Mouse (Mus musculus): Measurements from ENCODE around the gene Tmem208. TPM values are rescaled to one million over a fixed set of nuclear protein-coding genes. Genes with fewer than 3 reads are reported as not detected.
A peak's percentile ranks its signal among the peaks of the same experiment; 100 is the strongest.

Gene Tmem208
- 116 and 141 TPM in 2 replicates for polyA plus RNA-seq (2015; fragmentation: Nextera tagmentation; extraction: Ambion mirVana)

DNA sequence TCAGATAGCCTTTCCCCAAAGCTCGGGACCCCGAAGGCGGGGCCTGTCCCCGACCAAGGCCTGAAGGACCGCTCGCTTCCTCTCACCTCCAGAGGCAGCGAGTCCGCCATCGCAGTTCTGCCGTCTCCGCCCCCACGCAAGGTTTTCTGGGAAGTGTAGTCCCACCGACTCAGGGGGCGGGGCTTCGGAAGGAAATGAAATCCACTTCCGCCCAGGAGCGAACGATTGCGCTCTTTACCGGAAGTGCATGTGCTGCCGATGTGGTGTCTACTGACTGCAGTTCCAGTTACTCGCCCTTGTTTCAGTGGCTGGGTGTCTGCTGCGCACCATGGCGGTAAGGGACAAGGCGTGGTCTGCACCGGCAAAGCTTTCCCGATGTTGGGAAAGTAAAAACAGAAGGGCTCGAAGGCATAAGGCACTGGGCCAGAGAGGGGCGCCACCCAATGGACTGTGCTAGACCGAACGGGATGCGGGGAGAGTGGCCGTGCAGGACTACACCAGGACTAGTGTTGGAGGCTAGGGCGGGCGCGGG lies at the start of gene Tmem208, which contains the start of gene Lrrc29:
Gene Tmem208, plus strand, starts transcription at position 214 of the 532 bp plus-strand sequence.
Gene Lrrc29, minus strand, starts transcription at position 138 of the 532 bp plus-strand sequence.
- WGBS: under 1% methylated on average over 36 of the region's 36 CpGs
- DNase-seq (ENCODE audit: low spot score): peak; percentile 99
- TF ChIP-seq CTCF (IDR thresholded peaks at IDR 0.05) (peak; percentile 81), EP300 (IDR thresholded peaks at IDR 0.05) (no peak)

DNA sequence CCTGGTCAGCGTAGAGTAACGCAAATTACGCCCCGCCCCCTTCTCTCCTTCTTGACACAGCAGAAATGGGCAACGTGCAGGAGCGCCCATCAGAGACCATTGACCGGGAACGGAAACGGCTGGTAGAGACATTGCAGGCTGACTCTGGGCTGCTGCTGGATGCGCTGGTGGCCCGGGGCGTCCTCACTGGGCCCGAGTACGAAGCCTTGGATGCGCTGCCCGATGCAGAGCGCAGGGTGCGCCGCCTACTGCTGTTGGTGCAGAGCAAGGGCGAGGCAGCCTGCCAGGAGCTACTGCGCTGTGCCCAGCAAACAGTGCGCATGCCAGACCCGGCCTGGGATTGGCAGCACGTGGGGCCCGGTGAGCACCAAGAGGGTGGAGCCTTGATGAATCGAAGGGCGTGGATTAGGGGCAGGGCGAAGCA lies 47.2 kb upstream of the Tmem208 start:
- peak; percentile 87 for DNase-seq (ENCODE audit: low spot score)
- peak overlapping the region; percentile 44 for H3K4me2 ChIP-seq (replicated peaks; ENCODE audit: low read depth, low read length)
- H3K9ac ChIP-seq (replicated peaks; ENCODE audit: low read depth): no peak overlapping the region
- no peak overlapping the region; the same call in 1 of the 2 replicates for H3K4me3 ChIP-seq (ENCODE audit: low read depth, low read length)
- no peaks in the 10 kb centered on the region for H3K36me3 ChIP-seq (ENCODE audit: insufficient read depth, low read length)
- peaks cover 18% of the 10 kb centered on the region for H3K27me3 ChIP-seq (replicated peaks; ENCODE audit: insufficient read depth, low read length)
- no peak overlapping the region for H3K27ac ChIP-seq (ENCODE audit: low read length)
- no peaks in the 10 kb centered on the region for H3K9me3 ChIP-seq (ENCODE audit: low read length)
- WGBS: 5% methylated on average over 28 of the region's 28 CpGs
- no peak for TF ChIP-seq EP300 (IDR thresholded peaks at IDR 0.05)
- peak; percentile 64 for TF ChIP-seq CTCF (IDR thresholded peaks at IDR 0.05)
- H3K4me1 ChIP-seq (ENCODE audit: insufficient read depth, low read depth, low read length): no peaks in the 10 kb centered on the region; the same call in none of the 2 replicates
- ATAC-seq: peak; percentile 77

More for the DNA sequence above, at the start of gene Tmem208, which contains the start of gene Lrrc29:
- Histone ChIP-seq H3K4me2 (replicated peaks; ENCODE audit: low read depth, low read length) (peak within 1 kb of the TSS; percentile 79), H3K4me1 (ENCODE audit: insufficient read depth, low read depth, low read length) (peaks cover 8% of the 10 kb centered on the region; the same call in 1 of the 2 replicates), H3K27ac (ENCODE audit: low read length) (peak within 1 kb of the TSS; percentile 80), H3K4me3 (ENCODE audit: low read depth, low read length) (peak within 1 kb of the TSS; percentile 82), H3K9ac (replicated peaks; ENCODE audit: low read depth) (peak within 1 kb of the TSS; percentile 84), H3K27me3 (replicated peaks; ENCODE audit: insufficient read depth, low read length) (no peaks in the 10 kb centered on the region), H3K36me3 (ENCODE audit: insufficient read depth, low read length) (peaks cover 27% of the 10 kb centered on the region), H3K9me3 (ENCODE audit: low read length) (no peaks in the 10 kb centered on the region)
- peak; percentile 92 for ATAC-seq

DNA sequence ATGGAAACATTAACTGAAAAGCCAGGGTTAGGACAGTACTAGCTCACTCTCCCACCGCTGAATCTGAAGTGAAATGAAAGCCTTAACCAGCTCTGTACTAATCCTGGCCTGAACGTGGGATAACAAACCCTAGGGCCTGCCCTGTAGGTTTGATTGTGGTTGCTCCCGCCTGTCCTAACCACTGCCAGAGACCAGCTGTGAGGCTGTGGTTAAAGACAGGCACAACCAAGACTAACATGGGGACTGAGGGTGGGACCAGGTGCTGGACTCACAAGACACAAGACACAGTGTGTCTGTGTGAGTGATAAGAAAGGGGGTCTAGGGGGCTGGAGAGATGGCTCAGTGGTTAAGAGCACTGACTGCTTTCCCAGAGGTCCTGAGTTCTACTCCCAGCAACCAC lies 45.6 kb upstream of the Tmem208 start:
- ATAC-seq: no peak
- H3K4me3 ChIP-seq (ENCODE audit: low read depth, low read length): no peak overlapping the region
- no peaks in the 10 kb centered on the region for H3K36me3 ChIP-seq (ENCODE audit: insufficient read depth, low read length)
- DNase-seq (ENCODE audit: low spot score): no peak
- no peaks in the 10 kb centered on the region for H3K9me3 ChIP-seq (ENCODE audit: low read length)
- H3K27me3 ChIP-seq (replicated peaks; ENCODE audit: insufficient read depth, low read length): peaks cover 11% of the 10 kb centered on the region; the same call in 1 of the 2 replicates
- H3K4me2 ChIP-seq (replicated peaks; ENCODE audit: low read depth, low read length): no peak overlapping the region
- no peaks in the 10 kb centered on the region; the same call in none of the 2 replicates for H3K4me1 ChIP-seq (ENCODE audit: insufficient read depth, low read depth, low read length)
- WGBS: 79% methylated on average over 3 of the region's 3 CpGs
- TF ChIP-seq EP300 (IDR thresholded peaks at IDR 0.05) (no peak), CTCF (IDR thresholded peaks at IDR 0.05) (no peak)
- no peak overlapping the region for H3K27ac ChIP-seq (ENCODE audit: low read length)
- H3K9ac ChIP-seq (replicated peaks; ENCODE audit: low read depth): no peak overlapping the region

DNA sequence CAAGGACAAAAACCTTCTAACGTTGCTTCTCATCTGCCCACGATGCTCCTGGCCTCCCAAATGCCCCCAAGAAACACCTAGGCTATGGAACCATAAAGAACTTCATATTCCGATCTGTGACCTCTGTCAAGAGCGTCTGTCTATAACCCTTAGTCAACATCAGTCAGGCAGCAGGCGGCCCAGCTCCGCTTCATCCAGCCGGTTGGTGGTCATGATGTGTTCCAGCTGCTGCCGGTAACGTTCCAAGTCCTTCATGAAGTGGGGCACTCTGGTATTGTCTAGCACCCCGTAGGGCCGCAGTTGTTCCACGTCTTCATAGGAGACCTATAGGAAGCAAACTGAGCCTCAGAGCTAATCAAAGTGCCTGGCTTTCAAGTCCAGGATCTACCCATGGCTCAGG lies 44.3 kb upstream of the Tmem208 start:
- no peak overlapping the region for H3K27ac ChIP-seq (ENCODE audit: low read length)
- TF ChIP-seq EP300 (IDR thresholded peaks at IDR 0.05) (no peak), CTCF (IDR thresholded peaks at IDR 0.05) (no peak)
- H3K9ac ChIP-seq (replicated peaks; ENCODE audit: low read depth): no peak overlapping the region
- WGBS: 61% methylated on average over 12 of the region's 12 CpGs
- no peak overlapping the region for H3K4me2 ChIP-seq (replicated peaks; ENCODE audit: low read depth, low read length)
- peak; percentile 46; the same call in 1 of the 2 replicates for ATAC-seq
- H3K4me1 ChIP-seq (ENCODE audit: insufficient read depth, low read depth, low read length): no peaks in the 10 kb centered on the region; the same call in none of the 2 replicates
- no peaks in the 10 kb centered on the region for H3K36me3 ChIP-seq (ENCODE audit: insufficient read depth, low read length)
- DNase-seq (ENCODE audit: low spot score): peak; percentile 56
- H3K9me3 ChIP-seq (ENCODE audit: low read length): no peaks in the 10 kb centered on the region
- H3K27me3 ChIP-seq (replicated peaks; ENCODE audit: insufficient read depth, low read length): peaks cover 11% of the 10 kb centered on the region; the same call in 1 of the 2 replicates
- H3K4me3 ChIP-seq (ENCODE audit: low read depth, low read length): no peak overlapping the region

DNA sequence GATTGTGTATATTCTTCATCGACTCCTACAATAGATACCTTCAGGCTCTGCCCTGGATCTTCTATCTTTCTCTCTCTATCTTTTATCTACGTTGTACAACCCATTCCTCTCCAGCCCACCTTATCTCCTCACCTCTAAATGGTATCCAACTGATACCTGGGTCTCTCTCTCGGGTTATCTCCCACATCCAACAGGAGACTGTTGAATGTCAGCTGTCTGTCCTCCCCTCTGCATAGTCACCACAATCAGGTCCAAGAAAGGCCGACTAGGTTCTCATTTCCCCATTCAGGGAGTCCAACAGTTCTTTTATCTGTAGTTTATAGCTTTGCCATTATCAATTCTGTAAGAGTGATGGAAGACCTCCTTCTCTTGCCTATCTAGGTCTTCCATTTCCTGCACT lies 43.9 kb upstream of the Tmem208 start:
- Histone ChIP-seq H3K4me1 (ENCODE audit: insufficient read depth, low read depth, low read length) (no peaks in the 10 kb centered on the region; the same call in 1 of the 2 replicates), H3K9me3 (ENCODE audit: low read length) (no peaks in the 10 kb centered on the region), H3K27me3 (replicated peaks; ENCODE audit: insufficient read depth, low read length) (peaks cover 11% of the 10 kb centered on the region; the same call in 1 of the 2 replicates), H3K36me3 (ENCODE audit: insufficient read depth, low read length) (no peaks in the 10 kb centered on the region), H3K9ac (replicated peaks; ENCODE audit: low read depth) (no peak overlapping the region), H3K4me3 (ENCODE audit: low read depth, low read length) (no peak overlapping the region), H3K4me2 (replicated peaks; ENCODE audit: low read depth, low read length) (no peak overlapping the region), H3K27ac (ENCODE audit: low read length) (no peak overlapping the region)
- WGBS: 84% methylated on average over 4 of the region's 4 CpGs
- DNase-seq (ENCODE audit: low spot score) (no peak), ATAC-seq (no peak)
- no peak for TF ChIP-seq CTCF (IDR thresholded peaks at IDR 0.05)
- no peak for TF ChIP-seq EP300 (IDR thresholded peaks at IDR 0.05)

DNA sequence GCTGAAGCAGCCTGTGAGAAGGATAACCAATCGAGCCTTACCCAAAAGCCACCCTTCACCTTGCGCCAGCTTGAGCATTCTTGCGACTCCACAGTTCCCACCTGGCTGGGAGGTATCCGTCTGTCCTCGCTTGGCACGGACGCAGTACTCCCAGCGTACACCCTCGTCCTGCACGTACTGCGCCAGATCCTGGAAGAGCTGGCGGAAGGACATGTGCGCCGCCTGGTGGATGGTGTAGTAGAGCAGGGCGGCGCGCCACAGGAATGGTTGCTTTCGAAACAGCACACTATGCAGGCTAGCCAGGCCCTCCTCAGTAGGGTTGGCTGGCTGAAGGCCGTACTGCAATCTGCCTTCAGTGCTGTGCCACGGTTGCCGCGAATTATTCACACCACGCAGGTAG lies 43.1 kb upstream of the Tmem208 start:
- 36% methylated on average over 23 of the region's 23 CpGs for WGBS
- Histone ChIP-seq H3K9me3 (ENCODE audit: low read length) (no peaks in the 10 kb centered on the region), H3K27me3 (replicated peaks; ENCODE audit: insufficient read depth, low read length) (peaks cover 10% of the 10 kb centered on the region; the same call in 1 of the 2 replicates), H3K27ac (ENCODE audit: low read length) (no peak overlapping the region), H3K4me1 (ENCODE audit: insufficient read depth, low read depth, low read length) (no peaks in the 10 kb centered on the region; the same call in 1 of the 2 replicates), H3K9ac (replicated peaks; ENCODE audit: low read depth) (no peak overlapping the region), H3K4me3 (ENCODE audit: low read depth, low read length) (no peak overlapping the region), H3K4me2 (replicated peaks; ENCODE audit: low read depth, low read length) (no peak overlapping the region), H3K36me3 (ENCODE audit: insufficient read depth, low read length) (no peaks in the 10 kb centered on the region)
- TF ChIP-seq CTCF (IDR thresholded peaks at IDR 0.05) (peak; percentile 99), EP300 (IDR thresholded peaks at IDR 0.05) (no peak)
- DNase-seq (ENCODE audit: low spot score) (peak; percentile 88), ATAC-seq (peak; percentile 76)
